Mouse (Mus musculus) embryonic facial prominence, embryonic 12.5 days (tissue): Measurements from ENCODE around the gene Rnf145. TPM values are rescaled to one million over a fixed set of nuclear protein-coding genes. Genes with fewer than 3 reads are reported as not detected.
"Not testable (repeated sequence)": the region's sequence is repeated elsewhere in the genome, so short reads cannot be mapped to it uniquely, and the experiment has no call there.

ENCODE experiments used
- ATAC-seq: fragments of 200-750 bp; cut with Nextera tagmentation; 2 replicates; pipeline ENCODE4 v1.8.0; 2017; ENCODE audit not compliant: insufficient number of reproducible peaks, insufficient read depth, low FRiP score, low TSS enrichment
- H3K27ac ChIP-seq: fragments of 300-500 bp; sonication (generic); 2 replicates; pipeline ENCODE4 v1.5.1; 2016; ENCODE audit warnings: mild to moderate bottlenecking
- H3K27me3 ChIP-seq: fragments of 300-500 bp; sonication (generic); 2 replicates; pipeline ENCODE4 v1.6.1; 2016; ENCODE audit warnings: mild to moderate bottlenecking, moderate library complexity
- H3K36me3 ChIP-seq: fragments of 300-500 bp; sonication (generic); 2 replicates; pipeline ENCODE4 v1.6.1; 2016; ENCODE audit warnings: mild to moderate bottlenecking
- H3K4me1 ChIP-seq: fragments of 300-500 bp; sonication (generic); 2 replicates; pipeline ENCODE4 v1.6.1; 2016
- H3K4me2 ChIP-seq: fragments of 300-500 bp; sonication (generic); replicated peaks from 2 replicates; pipeline ENCODE4 v1.6.1; 2016; ENCODE audit warnings: mild to moderate bottlenecking, moderate library complexity
- H3K4me3 ChIP-seq: fragments of 300-500 bp; sonication (generic); 2 replicates; pipeline ENCODE4 v1.5.1; 2016; ENCODE audit warnings: mild to moderate bottlenecking
- H3K9ac ChIP-seq: fragments of 300-500 bp; sonication (generic); 2 replicates; pipeline ENCODE4 v1.6.1; 2016; ENCODE audit warnings: mild to moderate bottlenecking, moderate library complexity
- H3K9me3 ChIP-seq: fragments of 300-500 bp; sonication (generic); 2 replicates; pipeline ENCODE4 v1.6.1; 2016; ENCODE audit warnings: mild to moderate bottlenecking, moderate library complexity
- WGBS: fragments of 180-500 bp; shearing (Covaris S2); methylation state at CpG from one replicate; pipeline ENCODE4 v1.1.7; 2016; 5-methylcytosine and 5-hydroxymethylcytosine counted together
- polyA plus RNA-seq: library from polyadenylated mRNA; unstranded; fragments of >200 nt; fragmentation: Nextera tagmentation; extraction: Ambion mirVana; gene quantifications from 2 replicates; pipeline ENCODE4 v1.2.1, GENCODE M21; 2016

Gene Rnf145
- polyA plus RNA-seq, 1 experiment from 2014 or later = 100 TPM

- H3K27ac ChIP-seq = no peak overlapping the region
- no peaks in the 10 kb centered on the region for H3K9me3 ChIP-seq
- no peak overlapping the region for H3K4me2 ChIP-seq
- no peak for ATAC-seq
- H3K27me3 ChIP-seq = no peaks in the 10 kb centered on the region
- H3K36me3 ChIP-seq = peaks cover 74% of the 10 kb centered on the region
- WGBS = 80% methylated on average over 4 of the region's 4 CpGs
- H3K4me1 ChIP-seq = no peaks in the 10 kb centered on the region
- no peak overlapping the region for H3K9ac ChIP-seq
- H3K4me3 ChIP-seq = no peak overlapping the region
Observed at GRCm38 (mm10) chr11:44554339-44554738, 35.6 kb downstream of the Rnf145 start.

GRCm38 (mm10) chr11:44558521-44558920 lies 39.8 kb downstream of the Rnf145 start:
- Histone ChIP-seq H3K27me3 (no peaks in the 10 kb centered on the region), H3K9ac (no peak overlapping the region), H3K36me3 (peaks cover 76% of the 10 kb centered on the region), H3K4me1 (no peaks in the 10 kb centered on the region), H3K4me2 (no peak overlapping the region), H3K27ac (no peak overlapping the region), H3K9me3 (no peaks in the 10 kb centered on the region), H3K4me3 (no peak overlapping the region)
- WGBS = 88% methylated on average over 3 of the region's 3 CpGs
- ATAC-seq = no peak

DNA sequence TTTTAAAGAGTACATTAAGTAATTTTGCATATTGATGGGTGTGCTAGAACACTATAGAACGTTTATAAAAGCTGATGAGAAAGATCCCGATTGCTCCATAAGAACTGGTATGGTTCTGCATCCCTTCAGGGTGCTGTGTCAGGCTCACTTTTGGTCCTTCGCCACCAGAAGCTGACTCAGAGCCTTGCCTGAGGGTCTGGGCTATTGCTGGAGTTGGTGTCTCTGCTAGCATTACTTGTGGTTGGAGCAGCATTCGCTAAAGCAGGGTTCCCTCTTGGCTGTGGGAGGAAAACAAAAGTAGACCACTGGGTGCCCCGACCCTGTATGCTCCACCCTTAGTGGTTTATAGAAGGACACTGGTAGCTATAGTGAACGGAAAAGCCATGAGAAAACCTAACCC lies 40.7 kb downstream of the Rnf145 start:
- no peak for ATAC-seq
- Histone ChIP-seq H3K27me3 (no peaks in the 10 kb centered on the region), H3K9me3 (no peaks in the 10 kb centered on the region), H3K36me3 (peaks cover 79% of the 10 kb centered on the region), H3K27ac (no peak overlapping the region), H3K4me3 (no peak overlapping the region), H3K4me1 (no peaks in the 10 kb centered on the region), H3K4me2 (no peak overlapping the region), H3K9ac (no peak overlapping the region)
- 94% methylated on average over 6 of the region's 6 CpGs for WGBS

GRCm38 (mm10) chr11:44560396-44560795 lies 41.6 kb downstream of the Rnf145 start:
- no peak overlapping the region for H3K4me3 ChIP-seq
- no peak overlapping the region for H3K27ac ChIP-seq
- H3K36me3 ChIP-seq = peaks cover 87% of the 10 kb centered on the region
- H3K9me3 ChIP-seq = no peaks in the 10 kb centered on the region
- 87% methylated on average over 8 of the region's 8 CpGs for WGBS
- no peaks in the 10 kb centered on the region for H3K4me1 ChIP-seq
- no peaks in the 10 kb centered on the region for H3K27me3 ChIP-seq
- H3K9ac ChIP-seq = no peak overlapping the region
- H3K4me2 ChIP-seq = no peak overlapping the region
- ATAC-seq = no peak

DNA sequence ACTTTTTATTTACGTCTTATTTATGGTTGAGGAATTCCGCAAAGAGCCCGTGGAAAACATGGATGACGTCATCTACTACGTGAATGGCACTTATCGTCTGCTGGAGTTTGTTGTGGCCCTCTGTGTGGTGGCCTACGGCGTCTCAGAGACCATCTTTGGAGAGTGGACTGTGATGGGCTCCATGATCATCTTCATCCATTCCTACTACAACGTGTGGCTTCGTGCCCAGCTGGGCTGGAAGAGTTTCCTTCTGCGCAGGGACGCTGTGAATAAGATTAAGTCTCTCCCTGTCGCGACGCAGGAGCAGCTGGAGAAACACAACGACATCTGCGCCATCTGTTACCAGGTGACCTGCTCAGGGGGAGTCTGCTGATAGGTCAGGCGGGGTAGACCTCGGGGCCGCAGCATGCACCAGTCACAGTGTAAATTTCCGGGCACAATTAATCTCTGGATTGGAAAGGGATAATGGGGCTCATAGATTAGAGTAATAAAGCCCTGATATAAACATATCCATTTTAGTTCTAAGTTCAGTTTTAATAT lies 42.8 kb downstream of the Rnf145 start:
- ATAC-seq = no peak
- H3K9me3 ChIP-seq = no peaks in the 10 kb centered on the region
- no peak overlapping the region for H3K9ac ChIP-seq
- no peaks in the 10 kb centered on the region for H3K4me1 ChIP-seq
- no peak overlapping the region for H3K27ac ChIP-seq
- H3K27me3 ChIP-seq = no peaks in the 10 kb centered on the region
- no peak overlapping the region for H3K4me3 ChIP-seq
- WGBS = 88% methylated on average over 21 of the region's 21 CpGs
- peaks cover 91% of the 10 kb centered on the region for H3K36me3 ChIP-seq
- no peak overlapping the region for H3K4me2 ChIP-seq

DNA sequence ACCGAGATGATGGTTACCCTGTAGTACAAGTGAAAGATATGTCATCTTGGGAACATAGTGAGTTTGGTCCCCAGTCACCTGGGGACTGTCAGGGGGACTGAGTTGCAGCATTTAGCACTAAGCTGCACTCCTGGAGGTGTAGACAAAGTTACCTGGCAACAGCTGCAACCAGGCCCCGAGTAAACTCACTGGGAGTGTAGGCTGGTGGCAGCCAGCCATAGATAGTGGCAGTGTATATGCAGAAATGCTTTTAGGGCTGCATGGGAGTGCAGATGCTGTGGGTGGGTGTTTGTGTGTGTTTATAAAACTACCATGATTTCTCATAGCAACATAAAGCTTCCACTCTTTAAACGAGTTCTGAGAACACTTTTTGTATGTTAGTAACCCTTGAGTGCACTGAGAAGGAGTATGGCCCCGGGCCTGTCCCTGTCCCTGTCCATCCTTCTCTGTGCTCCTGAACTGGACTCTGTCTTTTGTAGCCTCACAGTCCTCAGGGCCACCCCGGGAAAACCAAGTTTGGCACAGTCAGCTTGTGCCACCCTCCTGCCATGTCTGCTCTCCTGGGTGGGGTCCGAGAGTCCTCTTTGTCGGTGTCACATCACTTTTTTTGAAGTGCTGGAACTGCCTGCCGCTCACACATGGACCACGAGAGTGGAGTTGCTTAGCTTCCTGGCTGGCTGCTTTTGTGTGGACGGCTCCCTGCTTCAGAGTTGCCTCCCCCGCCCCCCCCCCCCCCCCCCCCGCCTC lies 43.8 kb downstream of the Rnf145 start:
- H3K9me3 ChIP-seq = no peaks in the 10 kb centered on the region

GRCm38 (mm10) chr11:44564245-44564864 lies 45.6 kb downstream of the Rnf145 start:
- Histone ChIP-seq H3K27me3 (no peaks in the 10 kb centered on the region), H3K36me3 (peaks cover 80% of the 10 kb centered on the region)
- WGBS = 93% methylated on average over 12 of the region's 12 CpGs

More for the DNA sequence above, 43.8 kb downstream of the Rnf145 start:
- no peak overlapping the region for H3K9ac ChIP-seq
- H3K4me3 ChIP-seq = no peak overlapping the region
- no peak overlapping the region for H3K27ac ChIP-seq
- no peak for ATAC-seq
- WGBS = 76% methylated on average over 12 of the region's 12 CpGs
- H3K4me2 ChIP-seq = no peak overlapping the region
- no peaks in the 10 kb centered on the region for H3K27me3 ChIP-seq
- peaks cover 91% of the 10 kb centered on the region for H3K36me3 ChIP-seq
- no peaks in the 10 kb centered on the region for H3K4me1 ChIP-seq

DNA sequence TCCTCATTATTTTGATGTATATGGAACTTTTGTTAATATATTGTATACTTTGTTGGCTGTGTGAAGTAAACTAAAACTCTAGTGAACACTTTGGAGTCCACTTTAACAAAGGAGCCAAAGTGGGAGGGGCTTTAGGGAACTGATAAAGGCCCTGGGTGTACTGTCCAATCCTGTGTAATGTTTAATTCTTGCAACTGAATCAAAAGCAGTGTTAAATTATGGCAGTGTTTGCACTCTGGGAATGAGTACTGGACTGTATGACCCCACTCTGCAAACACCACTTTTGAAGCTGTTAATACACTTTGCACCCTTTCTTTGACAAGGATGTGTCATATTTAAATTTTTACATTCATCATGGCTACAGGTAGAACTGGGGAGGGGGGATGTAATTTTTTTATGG lies 46.2 kb downstream of the Rnf145 start:
- ATAC-seq = no peak
- H3K36me3 ChIP-seq = peaks cover 80% of the 10 kb centered on the region

More at GRCm38 (mm10) chr11:44564245-44564864, 45.6 kb downstream of the Rnf145 start:
- ATAC-seq = no peak
- H3K9ac ChIP-seq = no peak overlapping the region
- H3K27ac ChIP-seq = no peak overlapping the region
- peaks cover 2% of the 10 kb centered on the region; the same call in 1 of the 2 replicates for H3K9me3 ChIP-seq
- no peak overlapping the region for H3K4me2 ChIP-seq
- no peak overlapping the region for H3K4me3 ChIP-seq
- H3K4me1 ChIP-seq = no peaks in the 10 kb centered on the region

DNA sequence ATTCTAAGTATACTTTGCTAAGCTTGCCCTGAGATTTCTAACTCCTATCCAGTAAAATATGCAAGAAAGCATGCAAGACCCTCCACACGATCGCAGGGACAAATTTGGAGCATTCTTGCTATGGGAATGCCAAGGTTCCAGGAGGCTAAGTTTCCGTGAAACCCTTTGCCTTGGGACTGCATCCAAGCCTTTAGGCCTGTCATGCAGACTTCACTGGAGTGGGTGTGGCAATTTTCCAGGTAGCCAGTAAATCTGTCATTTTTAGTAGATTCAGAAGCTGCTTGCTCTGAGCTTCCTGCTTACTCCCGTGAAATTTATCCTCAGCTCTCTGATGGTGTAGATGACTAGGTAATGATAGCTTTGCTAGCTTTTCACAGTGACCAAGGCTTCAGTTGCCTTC lies 51.6 kb downstream of the Rnf145 start:
- not testable (repeated sequence) for H3K4me2 ChIP-seq, H3K9ac ChIP-seq, H3K9me3 ChIP-seq, ATAC-seq, H3K27me3 ChIP-seq, H3K4me1 ChIP-seq, H3K4me3 ChIP-seq, H3K27ac ChIP-seq
- 92% methylated on average over 4 of the region's 4 CpGs for WGBS
- H3K36me3 ChIP-seq = peaks cover 29% of the 10 kb centered on the region

More for the DNA sequence above, 46.2 kb downstream of the Rnf145 start:
- Histone ChIP-seq H3K9me3 (peaks cover 5% of the 10 kb centered on the region; the same call in 1 of the 2 replicates), H3K27ac (no peak overlapping the region), H3K27me3 (no peaks in the 10 kb centered on the region), H3K9ac (no peak overlapping the region), H3K4me1 (no peaks in the 10 kb centered on the region), H3K4me2 (no peak overlapping the region), H3K4me3 (no peak overlapping the region)

GRCm38 (mm10) chr11:44572781-44573180 lies 54.0 kb downstream of the Rnf145 start:
- Histone ChIP-seq H3K27me3 (no peaks in the 10 kb centered on the region), H3K9me3 (peaks cover 5% of the 10 kb centered on the region; the same call in 1 of the 2 replicates), H3K4me3 (no peak overlapping the region), H3K4me2 (no peak overlapping the region), H3K4me1 (no peaks in the 10 kb centered on the region), H3K9ac (no peak overlapping the region), H3K27ac (no peak overlapping the region), H3K36me3 (peaks cover 9% of the 10 kb centered on the region)
- WGBS = 92% methylated on average over 5 of the region's 5 CpGs
- no peak for ATAC-seq

DNA sequence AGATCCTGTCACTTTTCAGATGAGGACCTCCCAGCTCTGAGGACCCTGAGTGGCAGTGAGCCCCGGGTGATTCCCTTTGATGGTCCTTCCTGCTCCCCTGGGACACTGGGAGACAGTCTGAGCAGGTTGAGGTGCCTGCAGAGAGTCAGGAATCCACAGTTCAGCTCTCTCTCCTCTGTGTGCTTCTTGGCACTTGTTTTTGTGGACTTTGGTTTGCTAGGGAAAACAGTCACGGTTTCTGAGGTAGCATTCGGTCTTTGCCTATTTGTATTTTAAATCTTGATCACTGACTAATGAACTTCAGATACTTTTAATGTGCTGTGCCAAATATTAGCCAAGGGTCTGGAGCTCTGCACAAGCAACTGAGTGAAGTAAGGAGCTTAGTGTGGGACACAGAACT lies 54.6 kb downstream of the Rnf145 start:
- Histone ChIP-seq H3K4me2 (no peak overlapping the region), H3K4me3 (no peak overlapping the region), H3K9ac (no peak overlapping the region), H3K27ac (no peak overlapping the region), H3K4me1 (no peaks in the 10 kb centered on the region), H3K36me3 (peaks cover 9% of the 10 kb centered on the region), H3K27me3 (no peaks in the 10 kb centered on the region), H3K9me3 (peaks cover 5% of the 10 kb centered on the region; the same call in 1 of the 2 replicates)
- ATAC-seq = no peak
- WGBS = 72% methylated on average over 3 of the region's 3 CpGs

DNA sequence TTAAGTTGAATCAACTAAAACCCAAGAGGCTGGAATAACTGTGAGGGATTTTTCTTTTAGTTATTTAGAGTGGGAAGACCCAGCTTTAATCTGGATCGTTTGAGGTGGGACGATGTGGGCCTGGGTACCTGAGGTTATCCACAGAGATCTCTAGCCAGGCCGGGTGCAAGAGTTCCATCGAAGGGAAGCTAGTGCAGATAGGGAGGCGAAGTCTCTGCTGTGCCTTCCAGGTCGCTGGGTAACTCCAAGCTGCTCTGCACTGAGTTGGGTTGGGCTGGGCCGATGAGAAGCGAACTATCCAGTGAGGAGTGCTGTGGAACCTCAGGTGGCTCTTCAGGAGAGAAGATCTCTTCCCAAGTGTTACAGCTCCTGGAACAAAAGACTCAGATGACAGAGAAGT lies 55.6 kb downstream of the Rnf145 start:
- no peak overlapping the region for H3K4me2 ChIP-seq
- H3K27ac ChIP-seq = no peak overlapping the region
- peaks cover 6% of the 10 kb centered on the region for H3K36me3 ChIP-seq
- H3K4me1 ChIP-seq = no peaks in the 10 kb centered on the region
- ATAC-seq = no peak
- H3K4me3 ChIP-seq = no peak overlapping the region
- peaks cover 3% of the 10 kb centered on the region; the same call in 1 of the 2 replicates for H3K9me3 ChIP-seq
- WGBS = 89% methylated on average over 8 of the region's 8 CpGs
- H3K9ac ChIP-seq = no peak overlapping the region
- no peaks in the 10 kb centered on the region for H3K27me3 ChIP-seq
